Mouse (Mus musculus): ENCODE data around the gene Xrcc4.

DNA sequence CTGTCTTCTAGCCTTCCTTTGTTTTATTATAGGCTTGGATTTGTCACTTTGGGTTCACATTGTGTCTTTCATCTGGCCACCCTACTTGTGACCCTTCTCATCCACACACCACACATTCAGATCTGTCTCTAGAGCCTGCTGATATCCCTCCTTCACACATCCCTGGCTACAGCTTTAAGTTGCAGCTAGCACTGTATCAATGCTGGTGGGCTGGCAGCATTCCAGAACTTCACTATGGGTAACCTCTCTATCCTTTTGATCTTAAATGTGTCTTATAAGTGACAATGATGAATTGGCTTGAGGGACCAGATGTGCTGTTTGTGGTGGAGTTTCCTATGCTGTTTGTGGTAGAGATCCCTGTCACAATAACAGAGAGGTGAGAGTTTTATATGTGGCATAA is 120.7 kb downstream of the Xrcc4 start:
- TF ChIP-seq CTCF (IDR thresholded peaks at IDR 0.05; ENCODE audit: low read depth, low read length): no peak
- no peak for TF ChIP-seq POLR2A (IDR thresholded peaks at IDR 0.05; ENCODE audit: insufficient read depth, low read length)
- TF ChIP-seq EP300 (IDR thresholded peaks at IDR 0.05; ENCODE audit: insufficient read depth, low read depth, low read length): no peak
